Mouse (Mus musculus) neural tube, embryonic 12.5 days (tissue): ENCODE results near the gene Olfr1137. TPM values are rescaled to one million over a fixed set of nuclear protein-coding genes. Genes with fewer than 3 reads are reported as not detected.

Source experiments
- ATAC-seq: fragments of 200-750 bp; cut with Nextera tagmentation; 2 replicates; pipeline ENCODE4 v1.8.0; 2017; ENCODE audit warnings: low read depth, mild to moderate bottlenecking, moderate TSS enrichment, moderate library complexity; ENCODE audit not compliant: low FRiP score
- H3K27ac ChIP-seq: fragments of 300-500 bp; sonication (generic); 2 replicates; pipeline ENCODE4 v1.5.1; 2016
- H3K27me3 ChIP-seq: fragments of 300-500 bp; sonication (generic); replicated peaks from 2 replicates; pipeline ENCODE4 v1.6.1; 2016; ENCODE audit warnings: mild to moderate bottlenecking
- H3K36me3 ChIP-seq: fragments of 300-500 bp; sonication (generic); 2 replicates; pipeline ENCODE4 v1.6.1; 2016; ENCODE audit warnings: mild to moderate bottlenecking
- H3K4me1 ChIP-seq: fragments of 300-500 bp; sonication (generic); 2 replicates; pipeline ENCODE4 v1.6.1; 2016
- H3K4me2 ChIP-seq: fragments of 300-500 bp; sonication (generic); replicated peaks from 2 replicates; pipeline ENCODE4 v1.6.1; 2016; ENCODE audit warnings: mild to moderate bottlenecking
- H3K4me3 ChIP-seq: fragments of 300-500 bp; sonication (generic); 2 replicates; pipeline ENCODE4 v1.5.1; 2016
- H3K9ac ChIP-seq: fragments of 300-500 bp; sonication (generic); 2 replicates; pipeline ENCODE4 v1.6.1; 2016; ENCODE audit warnings: mild to moderate bottlenecking
- H3K9me3 ChIP-seq: fragments of 300-500 bp; sonication (generic); 2 replicates; pipeline ENCODE4 v1.6.1; 2016; ENCODE audit warnings: mild to moderate bottlenecking
- WGBS: fragments of 180-500 bp; shearing (Covaris S2); methylation state at CpG from one replicate; pipeline ENCODE4 v1.1.7; 2016; 5-methylcytosine and 5-hydroxymethylcytosine counted together
- polyA plus RNA-seq: library from polyadenylated mRNA; unstranded; fragments of >200 nt; fragmentation: Nextera tagmentation; extraction: Ambion mirVana; gene quantifications from 2 replicates; pipeline ENCODE4 v1.2.1, GENCODE M21; 2016

Olfr1137 gene
- polyA plus RNA-seq, result not detected in 2 replicates

DNA sequence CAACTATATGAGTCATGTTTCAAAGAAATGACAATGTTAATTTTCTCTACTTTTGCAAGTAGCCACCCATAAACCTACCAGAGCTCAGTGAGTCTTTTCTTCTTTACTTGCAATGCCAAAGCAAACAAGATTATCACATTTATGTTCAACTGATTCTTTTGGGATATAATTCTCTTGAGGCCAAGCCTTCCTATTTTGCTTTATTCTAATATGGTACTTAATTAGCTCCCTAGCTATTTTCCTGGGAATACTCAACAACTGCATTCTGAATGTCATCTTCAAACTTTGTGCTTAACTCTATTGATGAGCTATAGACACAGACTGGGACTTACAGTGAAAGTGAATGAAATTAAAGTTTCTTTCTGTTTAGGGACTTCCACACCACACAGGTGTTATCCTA lies at the start of gene Olfr1137:
Gene Olfr1137 (minus strand): TSS at position 101 of the 400 bp plus-strand sequence.
- no peaks in the 10 kb centered on the region for H3K4me1 ChIP-seq
- no peak within 1 kb of the TSS for H3K27ac ChIP-seq
- no peak within 1 kb of the TSS for H3K4me2 ChIP-seq
- H3K9me3 ChIP-seq, result no peaks in the 10 kb centered on the region
- H3K36me3 ChIP-seq, result no peaks in the 10 kb centered on the region
- no peak for ATAC-seq
- H3K4me3 ChIP-seq, result no peak within 1 kb of the TSS
- H3K9ac ChIP-seq, result no peak within 1 kb of the TSS
- H3K27me3 ChIP-seq, result no peaks in the 10 kb centered on the region

GRCm38 (mm10) chr2:87753891-87754290 lies 40.9 kb upstream of the Olfr1137 start, which contains the start of gene Olfr1141:
Olfr1141 (minus strand) TSS chr2:87753991.
- H3K27me3 ChIP-seq, result no peaks in the 10 kb centered on the region
- no peak within 1 kb of the TSS for H3K4me3 ChIP-seq
- no peaks in the 10 kb centered on the region for H3K4me1 ChIP-seq
- no peak within 1 kb of the TSS for H3K4me2 ChIP-seq
- H3K36me3 ChIP-seq, result no peaks in the 10 kb centered on the region
- ATAC-seq, result no peak
- H3K9me3 ChIP-seq, result no peaks in the 10 kb centered on the region
- H3K27ac ChIP-seq, result no peak within 1 kb of the TSS
- 80% methylated on average over 1 of the region's 1 CpGs for WGBS
- H3K9ac ChIP-seq, result no peak within 1 kb of the TSS

- Histone ChIP-seq H3K36me3 (no peaks in the 10 kb centered on the region), H3K27me3 (no peaks in the 10 kb centered on the region), H3K27ac (no peak within 1 kb of the TSS), H3K4me2 (no peak within 1 kb of the TSS), H3K4me3 (no peak within 1 kb of the TSS), H3K4me1 (no peaks in the 10 kb centered on the region), H3K9ac (no peak within 1 kb of the TSS), H3K9me3 (no peaks in the 10 kb centered on the region)
- WGBS, result 74% methylated on average over 3 of the region's 3 CpGs
- no peak for ATAC-seq
Measured at GRCm38 (mm10) chr2:87743452-87743851, 30.5 kb upstream of the Olfr1137 start, which contains the start of gene Olfr1140. Olfr1140 (plus strand) TSS chr2:87743752.

DNA sequence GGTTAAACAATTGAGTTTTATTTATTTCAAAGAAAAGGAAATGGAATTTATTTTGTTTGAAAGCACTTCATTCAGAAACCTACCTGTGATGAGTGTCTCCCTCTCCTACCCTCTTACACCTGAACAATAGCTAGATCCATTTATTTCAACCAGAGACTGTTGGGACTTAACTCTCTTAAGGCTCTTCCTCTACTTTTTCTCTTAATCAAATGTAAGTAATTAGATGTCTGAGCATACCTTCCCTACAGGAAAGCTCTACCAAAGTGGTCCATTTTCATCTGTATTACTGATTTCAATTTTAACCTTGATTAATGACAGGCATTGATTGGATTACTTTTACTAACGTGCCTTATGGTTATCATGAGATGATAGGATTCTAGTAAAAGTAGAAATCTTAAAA lies 26.9 kb upstream of the Olfr1137 start, which contains the start of gene Olfr1138:
Gene Olfr1138 (minus strand): TSS at position 101 of the 400 bp plus-strand sequence.
- Histone ChIP-seq H3K4me1 (no peaks in the 10 kb centered on the region), H3K36me3 (no peaks in the 10 kb centered on the region), H3K4me3 (no peak within 1 kb of the TSS), H3K27ac (no peak within 1 kb of the TSS), H3K9ac (no peak within 1 kb of the TSS), H3K27me3 (no peaks in the 10 kb centered on the region), H3K4me2 (no peak within 1 kb of the TSS), H3K9me3 (no peaks in the 10 kb centered on the region)
- ATAC-seq, result no peak
- 83% methylated on average over 1 of the region's 1 CpGs for WGBS

- no peak for ATAC-seq
- Histone ChIP-seq H3K4me2 (no peak within 1 kb of the TSS), H3K36me3 (no peaks in the 10 kb centered on the region)
Measured at GRCm38 (mm10) chr2:87693847-87694246, 19.1 kb downstream of the Olfr1137 start, which contains the start of gene Olfr1136. Olfr1136 (minus strand) TSS chr2:87693947.

DNA sequence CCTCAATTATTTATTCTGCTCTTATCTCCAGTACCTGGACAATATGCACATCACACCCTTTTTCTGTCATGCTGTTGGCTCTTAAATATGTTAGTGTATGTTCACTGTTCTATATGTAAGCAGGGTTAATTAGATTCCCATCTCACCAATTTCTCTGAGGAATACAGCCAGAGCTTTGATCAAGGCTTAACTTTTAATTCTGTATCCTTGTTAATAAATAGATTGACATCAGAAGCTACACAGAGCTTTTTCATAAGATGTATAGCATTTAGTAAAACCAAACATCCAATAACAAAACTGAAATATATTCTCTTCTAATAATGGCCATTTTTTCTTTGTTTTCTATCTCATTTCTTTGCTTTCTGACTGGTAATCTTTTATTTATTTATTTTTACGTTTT lies 39.4 kb downstream of the Olfr1137 start, which contains the start of gene Olfr1135:
Gene Olfr1135 (minus strand): TSS at position 101 of the 400 bp plus-strand sequence.
- Histone ChIP-seq H3K9me3 (no peaks in the 10 kb centered on the region), H3K4me2 (no peak within 1 kb of the TSS), H3K27ac (no peak within 1 kb of the TSS), H3K27me3 (no peaks in the 10 kb centered on the region), H3K36me3 (no peaks in the 10 kb centered on the region), H3K4me1 (no peaks in the 10 kb centered on the region), H3K4me3 (no peak within 1 kb of the TSS), H3K9ac (no peak within 1 kb of the TSS)
- ATAC-seq, result no peak
- WGBS, result 24% methylated on average over 1 of the region's 1 CpGs

More at GRCm38 (mm10) chr2:87693847-87694246, 19.1 kb downstream of the Olfr1137 start, which contains the start of gene Olfr1136:
- Histone ChIP-seq H3K4me3 (no peak within 1 kb of the TSS), H3K9ac (no peak within 1 kb of the TSS), H3K27me3 (no peaks in the 10 kb centered on the region), H3K27ac (no peak within 1 kb of the TSS), H3K4me1 (no peaks in the 10 kb centered on the region), H3K9me3 (no peaks in the 10 kb centered on the region)

Other genes with a start within 250 kb of the Olfr1137 start
- gene Pramel7, start 216.1 kb downstream of the Olfr1137 start, polyA plus RNA-seq, result not detected in 2 replicates
- not detected in 2 replicates for gene Pramel6, start 206.6 kb downstream of the Olfr1137 start, polyA plus RNA-seq
- gene Olfr153, start 181.4 kb downstream of the Olfr1137 start, polyA plus RNA-seq, result not detected in 2 replicates
- not detected in 2 replicates for gene Olfr1128, start 167.6 kb downstream of the Olfr1137 start, polyA plus RNA-seq
- not detected in 2 replicates for gene Olfr1129, start 139.3 kb downstream of the Olfr1137 start, polyA plus RNA-seq
- not detected in 2 replicates for gene Olfr1130, start 107.0 kb downstream of the Olfr1137 start, polyA plus RNA-seq
- not detected in 2 replicates for gene Olfr1131, start 86.1 kb downstream of the Olfr1137 start, polyA plus RNA-seq
- not detected in 2 replicates for gene Olfr1132, start 75.6 kb downstream of the Olfr1137 start, polyA plus RNA-seq
- gene Olfr1133, start 65.8 kb downstream of the Olfr1137 start, polyA plus RNA-seq, result not detected in 2 replicates
- gene Olfr1134, start 54.7 kb downstream of the Olfr1137 start, polyA plus RNA-seq, result not detected in 2 replicates
- gene Olfr1135, start 39.5 kb downstream of the Olfr1137 start, polyA plus RNA-seq, result not detected in 2 replicates
- not detected in 2 replicates for gene Olfr1136, start 19.2 kb downstream of the Olfr1137 start, polyA plus RNA-seq
- gene Olfr1138, start 26.8 kb upstream of the Olfr1137 start, polyA plus RNA-seq, result not detected in 2 replicates
- gene Olfr1140, start 30.6 kb upstream of the Olfr1137 start, polyA plus RNA-seq, result not detected in 2 replicates
- not detected in 2 replicates for gene Olfr1141, start 40.8 kb upstream of the Olfr1137 start, polyA plus RNA-seq
- gene Olfr152, start 66.3 kb upstream of the Olfr1137 start, polyA plus RNA-seq, result not detected in 2 replicates
- not detected in 2 replicates for gene Olfr1143, start 87.4 kb upstream of the Olfr1137 start, polyA plus RNA-seq
- not detected in 2 replicates for gene Olfr1145, start 96.6 kb upstream of the Olfr1137 start, polyA plus RNA-seq
- not detected in 2 replicates for gene Olfr1148, start 117.4 kb upstream of the Olfr1137 start, polyA plus RNA-seq
- not detected in 2 replicates for gene Olfr1150-ps1, start 130.8 kb upstream of the Olfr1137 start, polyA plus RNA-seq
- gene Olfr1151, start 142.7 kb upstream of the Olfr1137 start, polyA plus RNA-seq, result not detected in 2 replicates
- 0.03 TPM in 1 of 2 replicates, not detected in the other for gene Olfr1152, start 153.3 kb upstream of the Olfr1137 start, polyA plus RNA-seq
- gene Olfr1153, start 181.8 kb upstream of the Olfr1137 start, polyA plus RNA-seq, result not detected in 2 replicates
- gene Olfr1154, start 192.0 kb upstream of the Olfr1137 start, polyA plus RNA-seq, result not detected in 2 replicates
- not detected in 2 replicates for gene Olfr1155, start 232.0 kb upstream of the Olfr1137 start, polyA plus RNA-seq
- not detected in 2 replicates for gene Olfr1156, start 239.9 kb upstream of the Olfr1137 start, polyA plus RNA-seq